Mouse (Mus musculus) spleen, adult 2 months (tissue): ENCODE data around the gene Helt. TPM values are rescaled to one million over a fixed set of nuclear protein-coding genes. Genes with fewer than 3 reads are reported as not detected.

Experiments
- DNase-seq, 2 experiments: peaks; one replicate each; pipeline versions ENCODE4 v3.0.0 to v3.0.0-alpha.2; 2012 to 2021; ENCODE audit warnings: low spot score in 2 of 2, low read depth in 1 of 2
- H3K27ac ChIP-seq: fragments of 200-500 bp; 2 replicates; pipeline ENCODE4 v1.5.1; 2012; ENCODE audit warnings: low read length, inconsistent platforms; ENCODE audit not compliant: insufficient read depth
- H3K27me3 ChIP-seq: fragments of 200-500 bp; 2 replicates; pipeline ENCODE4 v1.6.1; 2012; ENCODE audit warnings: mild to moderate bottlenecking, moderate library complexity, low read length, inconsistent platforms; ENCODE audit not compliant: control insufficient read depth, insufficient read depth
- H3K36me3 ChIP-seq: fragments of 200-500 bp; 2 replicates; pipeline ENCODE4 v1.6.1; 2012; ENCODE audit warnings: mild to moderate bottlenecking, low read length, inconsistent platforms; ENCODE audit not compliant: control insufficient read depth, insufficient read depth
- H3K4me1 ChIP-seq: fragments of 200-500 bp; 2 replicates; pipeline ENCODE4 v1.6.1; 2011; ENCODE audit warnings: inconsistent platforms; ENCODE audit not compliant: control insufficient read depth, insufficient read depth, insufficient read length
- H3K4me3 ChIP-seq: fragments of 200-500 bp; 2 replicates; pipeline ENCODE4 v1.5.1; 2011; ENCODE audit warnings: mild to moderate bottlenecking, inconsistent platforms; ENCODE audit not compliant: insufficient read depth, insufficient read length; ENCODE audit errors: extremely low read depth
- CTCF ChIP-seq: fragments of 200-500 bp; IDR thresholded peaks from 2 replicates; pipeline ENCODE4 v1.5.1; 2011; ENCODE audit warnings: mild to moderate bottlenecking, inconsistent platforms; ENCODE audit not compliant: insufficient read depth, insufficient read length, insufficient replicate concordance; ENCODE audit errors: extremely low read depth
- POLR2A ChIP-seq: fragments of 200-500 bp; IDR thresholded peaks from 2 replicates; pipeline ENCODE4 v1.6.1; 2011; ENCODE audit warnings: low read depth, low read length, inconsistent platforms
- WGBS: fragments of 180-500 bp; shearing (Covaris S2); methylation state at CpG from one replicate; pipeline ENCODE4 v1.1.7; 2018; 5-methylcytosine and 5-hydroxymethylcytosine counted together
- polyA plus RNA-seq: library from polyadenylated mRNA; depleted of rRNA; stranded (reverse); fragments of >200 nt; gene quantifications from 2 replicates; pipeline ENCODE4 v1.2.3, GENCODE M21; 2012; rRNA removed

Gene Helt
- polyA plus RNA-seq, 1 experiment = not detected

GRCm38 (mm10) chr8:46242946-46243345 is 51.5 kb downstream of the Helt start:
- Histone ChIP-seq H3K36me3 (no peaks in the 10 kb centered on the region), H3K4me1 (no peaks in the 10 kb centered on the region), H3K4me3 (no peak overlapping the region), H3K27me3 (no peaks in the 10 kb centered on the region), H3K27ac (no peak overlapping the region)
- TF ChIP-seq CTCF (no peak), POLR2A (no peak)
- 88% methylated on average over 7 of the region's 7 CpGs for WGBS
- no peak for DNase-seq

Other genes with a start within 250 kb of the Helt start
- gene Cfap97, start 142.9 kb downstream of the Helt start, polyA plus RNA-seq = 3.0 TPM in 2 replicates
- gene Snx25, start 142.5 kb downstream of the Helt start, polyA plus RNA-seq = 4.7 and 4.9 TPM in 2 replicates
- gene Slc25a4, start 83.4 kb downstream of the Helt start, polyA plus RNA-seq = 84.5 and 116 TPM in 2 replicates
- gene Acsl1, start 176.4 kb upstream of the Helt start, polyA plus RNA-seq = 11.3 and 13.2 TPM in 2 replicates